Mouse (Mus musculus) cerebellum, adult 2 months (tissue): ENCODE results near the gene Rfc3.

Experiments
- CTCF ChIP-seq: fragments of 200-500 bp; IDR thresholded peaks from 2 replicates; pipeline ENCODE4 v1.5.1; 2011; ENCODE audit warnings: low read depth, mild to moderate bottlenecking, control low read depth, low read length, moderate library complexity, borderline replicate concordance; ENCODE audit not compliant: insufficient read depth
- POLR2A ChIP-seq: fragments of 200-500 bp; IDR thresholded peaks from 2 replicates; pipeline ENCODE4 v1.6.1; 2011; ENCODE audit warnings: low read length, control low read depth, borderline replicate concordance; ENCODE audit not compliant: insufficient read depth

- TF ChIP-seq CTCF (no peak), POLR2A (no peak)
Observed at GRCm38 (mm10) chr5:151601696-151602095, 49.3 kb downstream of the Rfc3 start.
